Mouse (Mus musculus): ENCODE measurements around the gene Dock8. TPM values are rescaled to one million over a fixed set of nuclear protein-coding genes. Genes with fewer than 3 reads are reported as not detected.

Dock8 gene
- polyA plus RNA-seq, 1 experiment from 2014 or later: 0.56 TPM

GRCm38 (mm10) chr19:25230975-25231334 lies 231.6 kb downstream of the Dock8 start:
- no peak overlapping the region for H3K9ac ChIP-seq (replicated peaks; ENCODE audit: low read depth, low read length)
- 0 out of 2 replicates have a peak, but pooled peaks cover 5% of the 10 kb centered on the region for H3K27me3 ChIP-seq (replicated peaks; ENCODE audit: control insufficient read depth, insufficient read depth, low read length)
- H3K4me3 ChIP-seq (replicated peaks; ENCODE audit: low read length): no peak overlapping the region

DNA sequence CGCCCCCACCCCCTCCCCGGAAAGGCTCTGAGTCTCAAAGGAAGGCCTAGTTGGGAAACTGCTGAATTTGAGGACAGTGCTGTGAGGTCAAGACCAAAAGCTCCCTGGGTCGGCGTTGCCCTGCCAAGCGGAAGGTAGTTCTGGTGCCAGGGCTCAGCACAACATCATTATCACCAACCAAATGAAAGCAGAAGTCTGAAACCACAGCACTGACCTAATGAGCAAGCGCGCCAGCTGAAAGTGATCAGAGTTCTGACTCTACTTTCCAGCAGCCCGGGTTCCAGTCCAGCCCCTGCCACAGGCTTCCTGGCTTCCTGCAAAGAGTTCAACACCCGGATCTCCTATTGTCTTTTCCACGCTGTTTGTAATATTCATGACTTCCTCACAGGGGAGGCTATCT lies 232.7 kb downstream of the Dock8 start:
- H3K9ac ChIP-seq (replicated peaks; ENCODE audit: low read depth, low read length): no peak overlapping the region
- no peak overlapping the region for H3K27ac ChIP-seq (ENCODE audit: low read length)
- 64% methylated on average over 10 of the region's 10 CpGs for WGBS
- H3K36me3 ChIP-seq (ENCODE audit: control insufficient read depth, insufficient read depth): no peaks in the 10 kb centered on the region
- no peak for ATAC-seq
- H3K4me1 ChIP-seq (replicated peaks; ENCODE audit: control insufficient read depth, insufficient read depth, low read length): peaks cover 5% of the 10 kb centered on the region
- H3K27me3 ChIP-seq (replicated peaks; ENCODE audit: control insufficient read depth, insufficient read depth, low read length): 0 out of 2 replicates have a peak, but pooled peaks cover 7% of the 10 kb centered on the region
- no peak overlapping the region for H3K4me2 ChIP-seq (ENCODE audit: low read length)
- no peak overlapping the region for H3K4me3 ChIP-seq (replicated peaks; ENCODE audit: low read length)
- H3K9me3 ChIP-seq (ENCODE audit: control insufficient read depth, low read length): no peaks in the 10 kb centered on the region

More at GRCm38 (mm10) chr19:25230975-25231334, 231.6 kb downstream of the Dock8 start:
- Histone ChIP-seq H3K4me2 (ENCODE audit: low read length) (no peak overlapping the region), H3K9me3 (ENCODE audit: control insufficient read depth, low read length) (no peaks in the 10 kb centered on the region), H3K36me3 (ENCODE audit: control insufficient read depth, insufficient read depth) (no peaks in the 10 kb centered on the region), H3K27ac (ENCODE audit: low read length) (no peak overlapping the region), H3K4me1 (replicated peaks; ENCODE audit: control insufficient read depth, insufficient read depth, low read length) (no peaks in the 10 kb centered on the region)
- no peak for ATAC-seq
- WGBS: 54% methylated on average over 4 of the region's 4 CpGs

DNA sequence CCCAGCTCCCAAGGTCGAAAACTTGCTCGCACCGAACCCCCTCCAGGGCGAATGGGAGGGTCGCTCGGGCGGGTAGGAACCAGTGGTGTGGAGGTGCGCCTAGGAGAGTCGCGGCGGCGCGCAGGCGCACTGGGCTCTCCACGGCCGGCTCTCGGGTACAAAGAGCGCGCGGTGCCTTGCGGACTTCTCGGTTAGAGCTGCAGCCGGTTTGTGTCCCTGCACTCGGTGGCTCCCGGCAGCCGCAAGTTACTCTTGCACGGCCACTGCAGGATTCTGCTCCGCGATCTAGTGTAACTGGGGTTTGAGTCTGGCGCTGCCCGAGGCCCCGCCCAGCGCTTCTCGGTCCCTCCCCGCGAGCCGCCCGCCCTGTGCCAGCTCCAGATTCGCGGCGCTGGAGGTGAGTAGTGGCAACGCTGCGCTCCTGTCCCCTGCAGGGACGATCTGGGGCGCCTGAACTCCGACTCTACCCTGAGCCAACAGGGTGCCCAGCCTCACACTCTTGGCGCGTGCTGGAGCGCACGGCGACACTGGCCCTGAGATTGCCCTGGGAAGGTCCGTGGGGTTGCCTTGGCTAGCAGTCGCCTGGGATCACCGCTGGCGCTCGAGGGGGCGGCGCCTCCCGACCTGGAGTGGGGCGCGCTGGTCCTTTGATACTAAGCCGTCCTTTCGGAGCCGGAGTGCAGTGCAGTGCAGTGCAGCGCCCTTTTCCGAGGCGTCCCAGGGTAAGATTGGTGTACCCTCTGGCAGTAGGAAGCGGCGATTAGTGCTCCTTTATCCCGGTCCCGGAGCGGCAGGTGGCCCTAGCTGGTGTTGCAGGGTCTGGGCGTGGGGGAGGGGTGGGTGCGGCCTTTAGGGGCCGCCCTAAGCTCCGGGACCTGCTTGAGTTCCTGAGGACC lies 237.5 kb downstream of the Dock8 start, which contains the start of gene Kank1:
Gene Kank1, plus strand, starts transcription at position 380 of the 896 bp plus-strand sequence.
- Histone ChIP-seq H3K36me3 (ENCODE audit: control insufficient read depth, insufficient read depth) (no peaks in the 10 kb centered on the region), H3K27me3 (replicated peaks; ENCODE audit: control insufficient read depth, insufficient read depth, low read length) (peaks cover 20% of the 10 kb centered on the region), H3K27ac (ENCODE audit: low read length) (no peak within 1 kb of the TSS), H3K4me1 (replicated peaks; ENCODE audit: control insufficient read depth, insufficient read depth, low read length) (peaks cover 17% of the 10 kb centered on the region), H3K9ac (replicated peaks; ENCODE audit: low read depth, low read length) (peak within 1 kb of the TSS; percentile 70), H3K9me3 (ENCODE audit: control insufficient read depth, low read length) (no peaks in the 10 kb centered on the region), H3K4me3 (replicated peaks; ENCODE audit: low read length) (peak within 1 kb of the TSS; percentile 77), H3K4me2 (ENCODE audit: low read length) (peak within 1 kb of the TSS; percentile 99)
- WGBS: under 1% methylated on average over 74 of the region's 76 CpGs
- peak; percentile 90 for ATAC-seq

DNA sequence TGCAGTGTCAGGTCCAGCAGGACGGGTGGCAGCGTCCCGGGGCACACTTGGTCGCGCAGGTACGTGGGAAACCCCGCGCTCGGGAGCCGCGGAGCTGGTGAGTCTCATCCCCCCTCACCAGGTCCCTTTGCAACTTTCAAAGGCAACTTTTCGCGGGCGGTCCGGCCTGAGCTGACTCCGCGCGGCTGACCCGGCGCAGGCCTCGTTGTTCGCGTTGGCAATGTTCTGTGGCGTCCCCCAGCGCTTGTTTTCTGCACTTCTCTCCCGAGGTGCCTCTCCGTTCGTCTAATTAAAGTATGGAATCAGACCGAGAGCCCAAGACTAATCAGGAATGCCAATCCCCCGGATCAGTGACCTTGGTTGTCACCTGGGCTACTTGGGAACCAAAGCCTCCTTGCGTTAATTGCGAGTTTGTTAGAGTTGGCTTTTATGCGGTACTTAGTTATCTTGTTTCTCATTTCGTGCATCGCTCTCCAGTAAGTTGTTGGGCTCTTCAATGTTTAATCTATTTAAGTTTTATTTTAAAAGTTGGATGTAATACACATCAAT lies 238.2 kb downstream of the Dock8 start:
- ATAC-seq: peak; percentile 26
- under 1% methylated on average over 35 of the region's 35 CpGs for WGBS

GRCm38 (mm10) chr19:25238121-25238520 lies 238.8 kb downstream of the Dock8 start:
- H3K9me3 ChIP-seq (ENCODE audit: control insufficient read depth, low read length): no peaks in the 10 kb centered on the region
- ATAC-seq: no peak
- WGBS: 4% methylated on average over 13 of the region's 13 CpGs
- peak overlapping the region; percentile 99 for H3K4me2 ChIP-seq (ENCODE audit: low read length)
- H3K4me1 ChIP-seq (replicated peaks; ENCODE audit: control insufficient read depth, insufficient read depth, low read length): peaks cover 17% of the 10 kb centered on the region
- no peak overlapping the region for H3K9ac ChIP-seq (replicated peaks; ENCODE audit: low read depth, low read length)
- H3K27ac ChIP-seq (ENCODE audit: low read length): no peak overlapping the region
- no peaks in the 10 kb centered on the region for H3K36me3 ChIP-seq (ENCODE audit: control insufficient read depth, insufficient read depth)
- H3K27me3 ChIP-seq (replicated peaks; ENCODE audit: control insufficient read depth, insufficient read depth, low read length): peaks cover 20% of the 10 kb centered on the region
- no peak overlapping the region for H3K4me3 ChIP-seq (replicated peaks; ENCODE audit: low read length)

More for the DNA sequence above, 238.2 kb downstream of the Dock8 start:
- Histone ChIP-seq H3K4me2 (ENCODE audit: low read length) (peak overlapping the region; percentile 99), H3K4me1 (replicated peaks; ENCODE audit: control insufficient read depth, insufficient read depth, low read length) (peaks cover 17% of the 10 kb centered on the region), H3K9me3 (ENCODE audit: control insufficient read depth, low read length) (no peaks in the 10 kb centered on the region), H3K9ac (replicated peaks; ENCODE audit: low read depth, low read length) (peak overlapping the region; percentile 70), H3K36me3 (ENCODE audit: control insufficient read depth, insufficient read depth) (no peaks in the 10 kb centered on the region), H3K27ac (ENCODE audit: low read length) (no peak overlapping the region), H3K4me3 (replicated peaks; ENCODE audit: low read length) (peak overlapping the region; percentile 77), H3K27me3 (replicated peaks; ENCODE audit: control insufficient read depth, insufficient read depth, low read length) (peaks cover 20% of the 10 kb centered on the region)

GRCm38 (mm10) chr19:25243566-25243965 lies 244.2 kb downstream of the Dock8 start:
- Histone ChIP-seq H3K4me1 (replicated peaks; ENCODE audit: control insufficient read depth, insufficient read depth, low read length) (no peaks in the 10 kb centered on the region), H3K9me3 (ENCODE audit: control insufficient read depth, low read length) (no peaks in the 10 kb centered on the region), H3K36me3 (ENCODE audit: control insufficient read depth, insufficient read depth) (no peaks in the 10 kb centered on the region), H3K9ac (replicated peaks; ENCODE audit: low read depth, low read length) (no peak overlapping the region), H3K27ac (ENCODE audit: low read length) (no peak overlapping the region), H3K4me3 (replicated peaks; ENCODE audit: low read length) (no peak overlapping the region), H3K4me2 (ENCODE audit: low read length) (no peak overlapping the region), H3K27me3 (replicated peaks; ENCODE audit: control insufficient read depth, insufficient read depth, low read length) (peaks cover 3% of the 10 kb centered on the region; the same call in 1 of the 2 replicates)
- 83% methylated on average over 4 of the region's 4 CpGs for WGBS
- no peak for ATAC-seq

DNA sequence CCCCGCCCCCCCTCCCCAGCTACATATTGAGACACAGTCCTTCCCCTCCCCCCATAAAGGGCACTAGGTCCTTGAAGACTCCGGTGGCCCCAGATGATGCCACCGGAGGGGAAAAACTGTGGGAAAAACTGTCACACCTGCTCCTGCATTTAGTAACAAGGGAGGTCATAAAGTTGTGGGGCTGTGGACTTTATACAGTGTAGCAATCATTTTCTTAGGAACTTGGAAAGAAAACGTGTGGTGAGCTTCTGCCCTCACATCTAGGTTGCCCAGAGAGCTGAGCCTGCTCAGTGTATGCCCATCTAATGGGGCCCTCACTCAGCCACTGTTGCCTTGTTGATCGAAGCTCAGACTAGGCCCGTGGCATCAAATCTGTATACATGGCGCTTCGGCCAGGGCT lies 246.7 kb downstream of the Dock8 start:
- ATAC-seq: no peak
- H3K9ac ChIP-seq (replicated peaks; ENCODE audit: low read depth, low read length): no peak overlapping the region

GRCm38 (mm10) chr19:25247858-25248552 lies 248.7 kb downstream of the Dock8 start:
- Histone ChIP-seq H3K4me1 (replicated peaks; ENCODE audit: control insufficient read depth, insufficient read depth, low read length) (no peaks in the 10 kb centered on the region), H3K9me3 (ENCODE audit: control insufficient read depth, low read length) (no peaks in the 10 kb centered on the region), H3K4me3 (replicated peaks; ENCODE audit: low read length) (no peak overlapping the region), H3K9ac (replicated peaks; ENCODE audit: low read depth, low read length) (no peak overlapping the region), H3K27ac (ENCODE audit: low read length) (no peak overlapping the region), H3K36me3 (ENCODE audit: control insufficient read depth, insufficient read depth) (no peaks in the 10 kb centered on the region), H3K27me3 (replicated peaks; ENCODE audit: control insufficient read depth, insufficient read depth, low read length) (no peaks in the 10 kb centered on the region), H3K4me2 (ENCODE audit: low read length) (no peak overlapping the region)
- 84% methylated on average over 14 of the region's 14 CpGs for WGBS
- no peak for ATAC-seq

More for the DNA sequence above, 246.7 kb downstream of the Dock8 start:
- Histone ChIP-seq H3K4me3 (replicated peaks; ENCODE audit: low read length) (no peak overlapping the region), H3K4me1 (replicated peaks; ENCODE audit: control insufficient read depth, insufficient read depth, low read length) (no peaks in the 10 kb centered on the region), H3K27ac (ENCODE audit: low read length) (no peak overlapping the region), H3K9me3 (ENCODE audit: control insufficient read depth, low read length) (no peaks in the 10 kb centered on the region), H3K27me3 (replicated peaks; ENCODE audit: control insufficient read depth, insufficient read depth, low read length) (no peaks in the 10 kb centered on the region), H3K4me2 (ENCODE audit: low read length) (no peak overlapping the region), H3K36me3 (ENCODE audit: control insufficient read depth, insufficient read depth) (no peaks in the 10 kb centered on the region)
- WGBS: 90% methylated on average over 8 of the region's 8 CpGs

DNA sequence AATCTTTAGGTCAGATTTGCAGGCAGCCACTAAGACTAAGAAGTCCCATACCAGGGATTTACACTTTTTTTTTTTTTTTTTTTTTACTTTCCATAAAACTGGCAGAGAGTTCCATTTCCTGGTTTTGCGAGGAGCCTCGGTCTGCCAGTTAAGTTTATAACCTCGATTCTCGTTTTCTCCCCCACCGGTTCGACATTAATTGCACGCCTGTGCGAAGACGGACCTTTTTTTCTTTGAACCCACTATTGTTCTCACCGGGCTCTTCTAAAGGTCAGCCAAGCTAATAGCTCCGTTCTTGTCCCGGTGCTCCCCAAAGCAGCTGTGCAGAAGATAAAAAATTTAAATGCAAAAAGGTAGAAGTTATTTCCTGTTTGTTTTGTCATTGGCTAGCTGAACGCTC lies 249.9 kb downstream of the Dock8 start:
- ATAC-seq: no peak
- WGBS: 19% methylated on average over 13 of the region's 13 CpGs
- no peak overlapping the region for H3K4me2 ChIP-seq (ENCODE audit: low read length)

More for the DNA sequence above, 249.9 kb downstream of the Dock8 start:
- H3K27me3 ChIP-seq (replicated peaks; ENCODE audit: control insufficient read depth, insufficient read depth, low read length): no peaks in the 10 kb centered on the region
- no peaks in the 10 kb centered on the region for H3K9me3 ChIP-seq (ENCODE audit: control insufficient read depth, low read length)
- H3K4me1 ChIP-seq (replicated peaks; ENCODE audit: control insufficient read depth, insufficient read depth, low read length): no peaks in the 10 kb centered on the region
- H3K36me3 ChIP-seq (ENCODE audit: control insufficient read depth, insufficient read depth): no peaks in the 10 kb centered on the region
- no peak overlapping the region for H3K4me3 ChIP-seq (replicated peaks; ENCODE audit: low read length)
- no peak overlapping the region for H3K27ac ChIP-seq (ENCODE audit: low read length)
- no peak overlapping the region for H3K9ac ChIP-seq (replicated peaks; ENCODE audit: low read depth, low read length)
